Mouse (Mus musculus): ENCODE data around the gene Mtif3. TPM values are rescaled to one million over a fixed set of nuclear protein-coding genes. Genes with fewer than 3 reads are reported as not detected.

Mtif3 gene
- total RNA-seq (2012; rRNA removed), result 16.1 and 17.9 TPM in 2 replicates

DNA sequence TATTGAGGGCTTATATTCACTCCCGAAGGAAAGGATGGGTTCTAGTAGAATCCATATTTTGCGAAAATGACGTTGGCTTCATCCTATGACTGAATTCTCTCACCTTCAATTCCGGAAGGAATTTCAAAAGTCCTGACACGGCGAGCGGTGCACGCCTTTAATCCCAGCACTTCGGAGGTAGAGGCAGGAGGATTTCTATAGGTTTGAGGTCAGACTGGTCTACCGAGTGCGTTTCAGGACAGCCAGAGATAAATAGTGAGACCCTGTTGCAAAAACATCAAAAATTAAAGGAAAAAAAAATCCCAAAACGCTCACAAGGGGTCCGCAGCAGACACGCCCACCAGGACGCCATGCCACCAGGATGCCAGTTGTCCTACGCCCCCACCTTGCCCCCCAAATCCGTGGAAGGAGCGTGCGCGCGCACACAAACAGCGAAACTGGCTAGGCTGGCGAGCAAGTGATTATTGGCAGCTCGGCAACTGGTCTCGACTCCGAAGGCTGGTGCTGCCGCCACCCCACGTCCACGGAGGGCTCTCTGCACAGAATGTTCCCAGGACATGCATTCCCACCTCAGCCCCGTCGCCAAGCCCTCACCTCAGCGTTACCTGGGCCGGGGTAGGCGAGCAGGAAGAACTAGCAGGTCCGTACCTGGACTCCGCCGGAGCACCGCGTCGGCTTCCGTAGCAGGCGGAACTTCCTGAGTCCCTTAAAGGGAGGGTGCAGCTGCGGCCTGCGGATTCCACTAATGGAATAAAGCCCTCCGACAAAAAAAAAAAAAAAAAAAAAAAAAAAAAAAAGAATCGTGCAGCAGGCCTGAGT is at the start of gene Mtif3:
TSS of gene Mtif3 (minus strand) at position 683 of the 819 bp plus-strand sequence.
- Histone ChIP-seq H3K9ac (ENCODE audit: insufficient read depth, low read depth, low read length, poor library complexity, severe bottlenecking) (peak within 1 kb of the TSS; percentile 93), H3K9me3 (ENCODE audit: control insufficient read depth, insufficient read depth, low read depth, low read length) (no peaks in the 10 kb centered on the region), H3K4me3 (ENCODE audit: insufficient read depth in 1 of 2, low read depth in 1 of 2, low read length in 2 of 2, poor library complexity in 1 of 2, severe bottlenecking in 1 of 2) (peak within 1 kb of the TSS; percentile 93 to 98), H3K36me3 (ENCODE audit: control insufficient read depth, insufficient read depth, low read length, poor library complexity, severe bottlenecking) (peaks cover 13% of the 10 kb centered on the region), H3K4me1 (ENCODE audit: control insufficient read depth in 2 of 2, insufficient read depth in 2 of 2, low read length in 2 of 2, poor library complexity in 1 of 2) (peaks cover 4% of the 10 kb centered on the region in 2 experiments; a peak in 3 of 4 replicates), H3K27ac (ENCODE audit: insufficient read depth, low read depth, low read length, poor library complexity, severe bottlenecking) (no peak within 1 kb of the TSS; the same call in none of the 2 replicates)
- DNase-seq (ENCODE audit: low read depth, low spot score), result peak; percentile 80
- in situ Hi-C loops (cut with MboI; ENCODE audit: low sequenced_read_pairs in 2 of 2, unreplicated experiment in 2 of 2), result no loop called here
- TF ChIP-seq HCFC1 (IDR thresholded peaks at IDR 0.05; ENCODE audit: borderline replicate concordance, insufficient read depth, low read length) (peak; percentile 41; the same call in 1 of the 2 replicates), ZC3H11A (IDR thresholded peaks at IDR 0.05; ENCODE audit: borderline replicate concordance, low read depth, low read length) (no peak), ZNF384 (IDR thresholded peaks at IDR 0.05; ENCODE audit: low read depth, low read length) (no peak), CHD2 (IDR thresholded peaks at IDR 0.05; ENCODE audit: low read depth, low read length) (no peak), MAFK (IDR thresholded peaks at IDR 0.05; ENCODE audit: insufficient read depth, low read depth, low read length) (no peak)

DNA sequence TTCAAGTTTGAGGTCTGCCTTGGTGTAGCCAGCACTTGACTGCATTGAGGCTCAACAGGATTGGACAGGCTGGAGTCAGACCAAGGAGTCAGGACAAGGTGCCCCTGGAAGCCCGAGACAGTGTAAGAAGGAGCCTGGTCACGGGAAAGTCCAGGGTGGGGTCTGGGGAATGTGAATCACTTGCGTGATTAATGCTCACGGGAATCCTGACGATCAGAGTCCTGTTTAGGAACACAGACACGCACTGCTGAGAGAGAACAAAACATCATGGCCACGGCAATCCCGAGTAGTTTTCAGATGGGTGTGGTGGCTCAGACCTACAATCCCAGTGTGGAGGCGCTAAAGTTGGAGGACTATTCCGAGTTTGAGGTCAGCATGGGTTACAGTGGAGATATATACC is 47.7 kb upstream of the Mtif3 start:
- no peak for DNase-seq (ENCODE audit: low read depth, low spot score)
- in situ Hi-C loops (cut with MboI; ENCODE audit: low sequenced_read_pairs in 2 of 2, unreplicated experiment in 2 of 2), result no loop called here
- no peak overlapping the region for H3K9ac ChIP-seq (ENCODE audit: insufficient read depth, low read depth, low read length, poor library complexity, severe bottlenecking)

DNA sequence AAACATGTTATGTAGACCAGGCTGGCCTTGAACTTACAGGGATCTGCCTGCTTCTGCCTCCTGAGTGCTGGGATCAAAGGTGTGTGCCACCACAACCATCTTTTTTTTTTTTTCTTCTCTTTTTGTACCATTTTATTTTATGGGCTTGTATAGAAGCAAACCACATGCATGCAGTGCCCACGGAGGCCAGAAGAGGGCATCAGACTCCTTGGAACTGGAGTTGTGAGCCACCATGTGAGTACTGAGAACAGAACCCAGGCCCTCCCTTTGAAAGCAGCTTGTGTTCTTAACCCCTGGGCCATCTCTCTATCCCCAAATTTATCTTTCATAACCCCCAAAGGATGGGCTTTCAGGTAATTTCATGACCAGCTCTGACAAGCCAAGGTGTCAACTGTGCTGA is 39.7 kb upstream of the Mtif3 start:
- no peak overlapping the region for H3K27ac ChIP-seq (ENCODE audit: insufficient read depth, low read depth, low read length, poor library complexity, severe bottlenecking)
- no peaks in the 10 kb centered on the region for H3K9me3 ChIP-seq (ENCODE audit: control insufficient read depth, insufficient read depth, low read depth, low read length)
- no peak for DNase-seq (ENCODE audit: low read depth, low spot score)
- no peak overlapping the region for H3K4me3 ChIP-seq (ENCODE audit: insufficient read depth in 1 of 2, low read depth in 1 of 2, low read length in 2 of 2, poor library complexity in 1 of 2, severe bottlenecking in 1 of 2)
- TF ChIP-seq CHD2 (IDR thresholded peaks at IDR 0.05; ENCODE audit: low read depth, low read length) (no peak), ZNF384 (IDR thresholded peaks at IDR 0.05; ENCODE audit: low read depth, low read length) (no peak), ZC3H11A (IDR thresholded peaks at IDR 0.05; ENCODE audit: borderline replicate concordance, low read depth, low read length) (no peak), MAFK (IDR thresholded peaks at IDR 0.05; ENCODE audit: insufficient read depth, low read depth, low read length) (no peak), HCFC1 (IDR thresholded peaks at IDR 0.05; ENCODE audit: borderline replicate concordance, insufficient read depth, low read length) (no peak)
- peaks cover 0 to 4% of the 10 kb centered on the region in 2 experiments; a peak in 1 of 4 replicates for H3K4me1 ChIP-seq (ENCODE audit: control insufficient read depth in 2 of 2, insufficient read depth in 2 of 2, low read length in 2 of 2, poor library complexity in 1 of 2)
- in situ Hi-C loops (cut with MboI; ENCODE audit: low sequenced_read_pairs in 2 of 2, unreplicated experiment in 2 of 2), result no loop called here
- no peaks in the 10 kb centered on the region for H3K36me3 ChIP-seq (ENCODE audit: control insufficient read depth, insufficient read depth, low read length, poor library complexity, severe bottlenecking)
- H3K9ac ChIP-seq (ENCODE audit: insufficient read depth, low read depth, low read length, poor library complexity, severe bottlenecking), result no peak overlapping the region

More for the DNA sequence above, 47.7 kb upstream of the Mtif3 start:
- TF ChIP-seq MAFK (IDR thresholded peaks at IDR 0.05; ENCODE audit: insufficient read depth, low read depth, low read length), result no peak
- no peak for TF ChIP-seq ZC3H11A (IDR thresholded peaks at IDR 0.05; ENCODE audit: borderline replicate concordance, low read depth, low read length)
- no peak for TF ChIP-seq ZNF384 (IDR thresholded peaks at IDR 0.05; ENCODE audit: low read depth, low read length)
- TF ChIP-seq HCFC1 (IDR thresholded peaks at IDR 0.05; ENCODE audit: borderline replicate concordance, insufficient read depth, low read length), result no peak
- no peak for TF ChIP-seq CHD2 (IDR thresholded peaks at IDR 0.05; ENCODE audit: low read depth, low read length)
- Histone ChIP-seq H3K27ac (ENCODE audit: insufficient read depth, low read depth, low read length, poor library complexity, severe bottlenecking) (no peak overlapping the region), H3K9me3 (ENCODE audit: control insufficient read depth, insufficient read depth, low read depth, low read length) (no peaks in the 10 kb centered on the region), H3K4me3 (ENCODE audit: insufficient read depth in 1 of 2, low read depth in 1 of 2, low read length in 2 of 2, poor library complexity in 1 of 2, severe bottlenecking in 1 of 2) (no peak overlapping the region), H3K4me1 (ENCODE audit: control insufficient read depth in 2 of 2, insufficient read depth in 2 of 2, low read length in 2 of 2, poor library complexity in 1 of 2) (peaks cover 0 to 3% of the 10 kb centered on the region in 2 experiments; a peak in 2 of 4 replicates), H3K36me3 (ENCODE audit: control insufficient read depth, insufficient read depth, low read length, poor library complexity, severe bottlenecking) (no peaks in the 10 kb centered on the region)

DNA sequence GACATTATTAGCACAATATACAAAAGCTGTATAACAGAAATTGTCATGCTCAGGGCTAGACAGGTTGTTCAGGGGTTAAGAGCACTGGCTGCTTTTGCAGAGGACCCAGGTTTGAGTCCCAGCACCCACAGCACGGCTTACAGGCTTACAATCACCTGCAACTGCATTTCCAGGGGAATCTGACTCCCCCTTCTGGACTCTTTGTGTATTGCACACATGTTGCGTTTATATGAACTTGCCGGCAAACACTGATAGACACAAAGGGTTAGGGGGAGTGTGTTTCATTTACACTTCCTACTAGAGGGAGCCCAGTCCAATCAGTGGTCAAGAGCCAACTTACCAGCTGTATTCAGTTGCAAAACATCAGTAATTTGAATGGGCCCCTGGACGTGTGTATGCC is 37.7 kb upstream of the Mtif3 start:
- Histone ChIP-seq H3K9ac (ENCODE audit: insufficient read depth, low read depth, low read length, poor library complexity, severe bottlenecking) (no peak overlapping the region), H3K36me3 (ENCODE audit: control insufficient read depth, insufficient read depth, low read length, poor library complexity, severe bottlenecking) (no peaks in the 10 kb centered on the region), H3K4me1 (ENCODE audit: control insufficient read depth in 2 of 2, insufficient read depth in 2 of 2, low read length in 2 of 2, poor library complexity in 1 of 2) (peaks cover 0 to 4% of the 10 kb centered on the region in 2 experiments; a peak in 1 of 4 replicates), H3K9me3 (ENCODE audit: control insufficient read depth, insufficient read depth, low read depth, low read length) (no peaks in the 10 kb centered on the region), H3K27ac (ENCODE audit: insufficient read depth, low read depth, low read length, poor library complexity, severe bottlenecking) (no peak overlapping the region), H3K4me3 (ENCODE audit: insufficient read depth in 1 of 2, low read depth in 1 of 2, low read length in 2 of 2, poor library complexity in 1 of 2, severe bottlenecking in 1 of 2) (no peak overlapping the region)
- TF ChIP-seq ZC3H11A (IDR thresholded peaks at IDR 0.05; ENCODE audit: borderline replicate concordance, low read depth, low read length), result 0 out of 2 replicates have a peak, but pooled peaks have one; percentile 11
- no peak for TF ChIP-seq MAFK (IDR thresholded peaks at IDR 0.05; ENCODE audit: insufficient read depth, low read depth, low read length)
- no peak for TF ChIP-seq CHD2 (IDR thresholded peaks at IDR 0.05; ENCODE audit: low read depth, low read length)
- peak; percentile 56 for DNase-seq (ENCODE audit: low read depth, low spot score)
- in situ Hi-C loops (cut with MboI; ENCODE audit: low sequenced_read_pairs in 2 of 2, unreplicated experiment in 2 of 2), result no loop called here

All from ES-E14 (cell line).